Mouse (Mus musculus) small intestine, adult 2 months (tissue): ENCODE data around the gene Kcnq2.

Experiments
- CTCF ChIP-seq: fragments of 200-500 bp; IDR thresholded peaks from 2 replicates; pipeline ENCODE4 v1.5.1; 2012; ENCODE audit warnings: low read depth, mild to moderate bottlenecking, control low read depth, inconsistent platforms, low read length, moderate library complexity, mixed read lengths; ENCODE audit not compliant: insufficient replicate concordance, insufficient read length; ENCODE audit errors: extremely low read depth
- POLR2A ChIP-seq: fragments of 200-500 bp; IDR thresholded peaks from 2 replicates; pipeline ENCODE4 v1.6.1; 2012; ENCODE audit warnings: low read depth, mild to moderate bottlenecking, control low read depth, inconsistent platforms, low read length, moderate library complexity

GRCm38 (mm10) chr2:181144675-181145074 is 9.6 kb upstream of the Kcnq2 start:
- TF ChIP-seq CTCF: no peak
- no peak for TF ChIP-seq POLR2A
